Mouse (Mus musculus) left cerebral cortex, adult 18-20 months (tissue): Measurements from ENCODE around the gene Mrap2. TPM values are rescaled to one million over a fixed set of nuclear protein-coding genes. Genes with fewer than 3 reads are reported as not detected.

ENCODE experiments used
- DNase-seq, 2 experiments: peaks; one replicate each; pipeline ENCODE4 v3.0.0; 2021 to 2022; ENCODE audit warnings: low spot score in 2 of 2, mixed read lengths in 1 of 2
- total RNA-seq, 2 experiments: library from RNA; stranded (reverse); gene quantifications; 2 replicates each; pipeline ENCODE4 v1.2.3; 2021

The Mrap2 gene
- total RNA-seq, 2 experiments from 2014 or later: 5.5 to 6.4 TPM

DNA sequence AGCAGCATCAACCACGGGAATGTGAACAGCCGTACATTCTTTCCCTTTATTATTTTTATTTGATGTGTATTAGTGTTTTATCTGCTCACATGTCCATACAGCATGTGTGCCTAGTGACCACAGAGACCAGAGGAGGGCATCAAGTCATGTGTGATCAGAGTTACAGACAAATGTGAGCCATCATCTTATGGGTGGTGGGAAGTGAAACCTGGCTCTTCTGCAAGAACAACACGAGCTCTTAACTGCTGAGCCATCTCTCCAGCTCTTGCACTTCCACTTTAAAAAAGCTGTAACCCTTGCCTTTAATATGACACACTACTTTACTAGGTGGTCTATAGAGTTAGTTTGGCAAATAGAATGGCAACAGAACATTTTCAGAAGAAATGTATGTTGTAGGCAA, 27.4 kb downstream of the Mrap2 start:
- DNase-seq: no peak

DNA sequence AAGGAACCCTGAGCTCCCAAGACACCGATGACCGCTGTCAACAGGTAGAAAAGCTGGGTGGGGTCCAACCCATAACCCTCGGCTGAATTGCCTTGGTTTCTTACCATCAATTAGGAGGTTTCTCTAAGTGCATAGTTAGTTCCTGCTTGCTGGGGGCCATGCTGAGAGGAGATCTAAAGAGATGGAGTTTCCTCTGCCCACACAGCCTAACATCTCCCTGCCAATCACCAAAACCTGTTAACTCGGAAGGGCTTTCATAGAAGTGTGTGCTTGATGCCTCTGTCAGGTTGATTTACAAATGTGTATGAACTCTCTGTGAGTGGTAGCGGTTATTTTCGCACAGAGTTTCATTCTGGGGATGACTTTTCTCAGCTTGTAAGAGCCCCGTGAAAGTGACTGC, 34.4 kb downstream of the Mrap2 start:
- no peak for DNase-seq

DNA sequence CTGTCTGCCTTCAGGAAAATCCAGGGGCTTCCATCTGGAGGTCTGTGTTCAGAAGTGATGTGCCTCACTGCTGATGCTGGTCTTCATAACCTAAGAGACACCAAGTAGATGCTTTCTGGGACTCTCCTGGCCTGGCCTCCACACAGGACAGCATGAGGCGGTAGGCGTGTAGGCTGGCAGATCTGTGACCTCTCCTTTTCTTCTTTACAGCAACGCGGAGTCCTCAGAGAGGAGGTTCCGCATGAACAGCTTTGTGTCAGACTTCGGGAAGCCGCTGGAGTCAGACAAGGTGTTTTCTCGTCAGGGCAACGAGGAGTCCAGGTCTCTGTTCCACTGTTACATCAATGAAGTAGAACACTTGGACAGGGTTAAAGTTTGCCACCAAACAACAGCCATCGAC, 38.1 kb downstream of the Mrap2 start:
- DNase-seq: no peak

DNA sequence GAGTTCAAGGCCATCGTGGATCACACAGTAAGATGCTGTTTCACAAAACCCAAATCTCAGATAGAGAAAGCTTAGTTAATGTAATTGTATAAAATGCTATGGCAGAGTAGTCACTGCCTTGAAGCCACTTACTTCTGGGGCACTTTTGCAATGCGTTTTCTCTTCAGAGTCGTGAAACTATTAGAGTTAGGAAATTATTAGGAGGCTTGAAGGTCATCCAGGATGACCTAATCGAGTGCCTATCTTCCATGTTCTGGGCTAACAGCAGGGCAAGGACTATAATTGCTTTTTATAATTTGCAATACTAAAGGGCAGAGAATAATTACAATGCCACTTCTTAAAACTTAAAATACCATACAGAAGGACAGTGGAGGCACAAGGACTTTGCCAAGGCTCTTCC, 43.2 kb downstream of the Mrap2 start:
- no peak for DNase-seq

DNA sequence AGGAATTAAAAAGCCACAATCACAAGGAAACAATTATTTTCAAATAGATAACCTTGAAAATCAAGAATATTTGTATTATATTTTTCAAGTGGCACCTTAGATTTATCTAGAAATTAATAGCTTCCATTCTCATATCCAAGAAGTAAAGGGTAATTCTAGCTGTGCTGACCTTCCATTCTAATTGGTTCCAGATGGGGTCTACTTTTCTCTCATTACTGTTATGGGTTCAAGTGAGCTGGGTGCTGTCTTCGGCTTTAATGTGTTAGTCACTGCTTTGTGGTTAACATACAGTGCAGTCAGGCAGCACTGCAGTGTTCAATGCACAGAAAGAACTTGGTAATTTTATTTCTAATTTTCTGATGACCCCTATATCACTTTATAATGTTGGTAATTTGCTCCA, 49.6 kb downstream of the Mrap2 start:
- DNase-seq: no peak

DNA sequence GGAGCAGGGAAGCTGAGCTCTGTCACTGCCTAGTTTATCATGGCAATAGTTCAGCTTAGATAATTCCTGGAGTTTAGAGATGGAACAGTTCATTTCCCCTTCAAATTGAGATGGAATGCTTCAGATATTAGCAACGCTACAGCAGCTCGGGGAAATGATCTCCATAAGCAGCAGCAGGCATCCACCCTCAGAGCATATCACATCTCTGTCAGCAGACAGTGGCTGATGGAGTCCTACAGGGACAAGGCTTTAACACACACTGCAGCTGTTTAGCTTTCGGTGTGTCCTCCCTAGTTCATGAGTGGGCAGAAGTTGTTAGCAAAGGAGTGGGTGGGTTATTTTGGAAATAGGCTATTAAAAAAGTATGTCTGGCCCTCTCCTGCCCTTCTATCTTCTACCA, 53.2 kb downstream of the Mrap2 start:
- no peak for DNase-seq

DNA sequence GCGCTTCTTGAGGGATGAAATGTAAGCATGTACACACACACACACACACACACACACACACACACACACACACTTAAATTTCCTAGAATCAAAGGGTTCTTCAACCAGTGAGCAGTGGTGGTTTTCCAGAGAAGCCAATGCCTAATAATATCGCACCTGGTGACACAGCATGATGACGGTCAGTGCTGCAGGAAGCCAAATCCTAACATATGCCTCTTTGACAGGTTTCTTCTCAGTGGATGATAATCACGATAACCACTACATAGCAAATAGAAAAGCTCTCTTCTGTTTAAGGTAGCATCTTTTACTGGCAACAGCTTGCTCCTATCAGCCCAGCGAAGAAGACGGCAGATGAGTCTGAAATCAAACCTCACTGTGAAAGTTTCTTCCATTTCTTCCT, 53.9 kb downstream of the Mrap2 start:
- no peak for DNase-seq

DNA sequence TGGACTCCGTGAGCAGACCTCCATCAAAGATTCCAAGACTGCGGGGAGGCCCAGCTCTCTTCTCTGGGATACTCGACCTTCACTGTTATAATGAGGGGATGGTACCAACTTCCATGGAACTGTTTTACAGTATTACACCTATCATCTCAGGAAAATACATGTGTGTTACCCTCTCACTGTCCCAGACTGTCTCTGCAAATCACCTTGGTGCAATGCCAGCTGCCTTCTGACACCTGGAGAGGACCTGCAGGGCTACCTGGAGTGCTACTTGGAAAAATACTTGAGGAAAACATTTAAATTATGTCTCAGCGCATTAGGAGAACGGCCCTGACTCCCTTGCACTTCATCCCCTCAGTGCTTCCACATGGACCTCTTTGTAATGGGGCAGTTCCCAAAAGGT, 56.3 kb downstream of the Mrap2 start:
- no peak for DNase-seq

DNA sequence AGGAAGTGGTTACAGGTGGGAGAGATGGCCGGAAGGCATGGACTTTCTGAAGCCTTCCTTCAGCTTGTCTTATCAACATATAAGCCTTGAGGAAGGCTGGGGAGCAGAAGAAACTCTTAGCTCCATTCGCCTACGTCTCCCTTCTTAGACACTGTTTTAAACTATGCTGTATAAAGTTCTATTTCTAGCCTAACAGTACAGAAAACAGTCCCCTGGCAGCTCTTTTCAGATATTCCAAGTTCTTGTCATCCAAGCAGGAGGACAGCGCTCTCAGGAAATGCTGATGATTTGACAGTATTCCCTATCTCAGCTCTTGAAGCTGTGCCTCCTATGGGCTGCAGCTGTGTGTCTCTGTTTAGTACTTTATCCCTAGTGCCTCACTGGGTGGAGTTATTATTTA, 56.8 kb downstream of the Mrap2 start:
- DNase-seq: no peak

DNA sequence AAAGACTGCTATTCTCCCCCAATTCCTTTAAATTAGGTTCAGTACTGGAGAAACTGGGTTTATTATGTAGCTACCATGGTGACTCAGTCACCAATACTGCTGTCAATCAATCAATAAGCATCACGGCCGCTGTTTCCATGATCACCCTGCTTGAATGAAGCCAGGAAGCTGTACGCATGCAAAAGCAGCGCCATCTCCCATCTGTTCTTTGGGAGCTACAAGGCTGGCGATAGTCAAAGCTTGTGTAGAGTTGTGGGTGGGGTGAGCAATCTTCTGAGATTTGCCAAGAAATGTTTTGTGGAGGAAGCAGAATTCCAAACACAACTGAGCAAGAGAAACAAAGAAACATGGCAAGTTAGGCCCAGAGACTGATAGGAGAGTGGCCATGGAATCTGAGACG, 58.3 kb downstream of the Mrap2 start:
- peak; percentile 19 to 40 for DNase-seq

DNA sequence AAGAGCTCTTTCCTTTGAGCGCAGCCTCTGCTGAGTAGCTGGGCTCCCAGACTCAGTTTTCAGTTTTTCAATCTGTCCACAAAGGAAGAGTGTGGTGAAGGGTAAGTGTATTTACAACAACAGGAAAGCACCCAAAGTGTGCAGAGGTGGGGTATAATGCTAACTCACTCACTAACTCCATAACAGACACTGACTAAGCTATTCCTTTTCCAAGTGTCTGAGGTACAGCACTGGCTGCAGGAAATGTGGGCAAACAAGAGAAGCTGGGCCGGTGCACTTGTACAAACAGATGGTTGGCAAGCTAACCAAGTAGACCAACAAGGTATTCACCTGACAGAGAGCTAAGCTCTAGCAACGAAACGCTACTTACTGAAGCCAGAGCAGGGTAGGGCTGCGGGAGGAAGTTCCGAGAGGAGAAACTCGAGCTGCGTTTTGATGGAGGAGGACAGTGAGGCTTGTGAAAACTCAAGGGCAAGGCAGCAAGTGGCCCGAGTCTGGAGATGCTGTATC, 66.8 kb downstream of the Mrap2 start:
- no peak for DNase-seq

DNA sequence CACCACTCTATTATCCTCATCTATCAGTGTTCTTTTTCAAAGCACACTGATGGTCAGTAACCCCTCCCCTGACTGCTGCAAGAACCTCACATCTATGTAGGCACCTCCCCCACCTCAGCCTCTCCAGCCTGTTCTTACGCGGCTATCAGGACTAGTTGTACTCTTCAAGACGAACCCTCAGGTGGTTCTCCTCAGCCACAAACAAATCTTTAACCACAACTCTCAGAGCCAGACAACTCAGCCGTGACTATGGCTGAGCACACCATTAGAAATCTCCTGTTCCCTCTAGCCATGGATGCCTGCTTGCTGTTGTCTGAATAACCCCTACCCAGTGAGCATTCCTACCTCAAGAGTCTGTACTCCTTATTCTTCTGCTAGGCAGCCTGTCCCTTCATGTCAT, 69.1 kb downstream of the Mrap2 start:
- DNase-seq: no peak

Other genes starting within 250 kb of the Mrap2 start
- 1 to 10 TPM; 7.2 to 9.5 TPM for gene Ripply2, start 128.8 kb upstream of the Mrap2 start, total RNA-seq
- 10 to 100 TPM; 36.1 to 37.9 TPM for gene Cyb5r4, start 122.3 kb upstream of the Mrap2 start, total RNA-seq
- 1 to 10 TPM; 8.3 to 8.6 TPM for gene Cep162, start 111.2 kb downstream of the Mrap2 start, total RNA-seq